12 mouse cellular contexts compared by ENCODE assay signal in genomic region chr6:30664776-30665175, GRCm38 (mm10). TPM values are rescaled to one million over a fixed set of nuclear protein-coding genes. Genes with fewer than 3 reads are reported as not detected.
A peak's percentile ranks its signal among the peaks of the same experiment; 100 is the strongest.
DNase-seq lines count a peak whose midpoint lies in the region; ATAC-seq and TF ChIP-seq lines count a peak whose summit lies in the region.
"Had no signal": no experiment of that assay in that cellular context is flagged by ENCODE, and none has a peak within 500 bp of the region (broad histone marks: within the 10 kb centered on the region; RNA-seq: fewer than 3 reads in every experiment).

No protein-coding gene starts in this region.

- no peak for TF ChIP-seq EP300 in stomach, postnatal 0 days (optimal IDR thresholded peaks at IDR 0.05)

- no peaks in the 10 kb centered on the region for H3K9me3 ChIP-seq in hindbrain, embryonic 11.5 days (ENCODE audit: control insufficient read depth, low read length)
- H3K9me3 ChIP-seq in hindbrain, embryonic 16.5 days (ENCODE audit: control insufficient read depth, low read length), result no peaks in the 10 kb centered on the region
- H3K9me3 ChIP-seq in stomach, embryonic 14.5 days (ENCODE audit: control insufficient read depth, low read depth, low read length), result no peaks in the 10 kb centered on the region
- no peaks in the 10 kb centered on the region for H3K9me3 ChIP-seq in stomach, postnatal 0 days (ENCODE audit: control insufficient read depth, low read length)
- no peaks in the 10 kb centered on the region for H3K9me3 ChIP-seq in limb, embryonic 11.5 days (ENCODE audit: control insufficient read depth, low read length)

- H3K27ac ChIP-seq in hindbrain, embryonic 11.5 days (ENCODE audit: low read depth, low read length), result 0 out of 2 replicates have a peak overlapping the region, but pooled peaks have one; percentile 18
- H3K27ac ChIP-seq in hindbrain, embryonic 16.5 days (ENCODE audit: low read depth, low read length), result no peak overlapping the region
- peak overlapping the region; percentile 69 for H3K27ac ChIP-seq in stomach, embryonic 14.5 days (ENCODE audit: low read length)
- H3K27ac ChIP-seq in stomach, postnatal 0 days (replicated peaks), result no peak overlapping the region
- peak overlapping the region; percentile 57; the same call in 1 of the 2 replicates for H3K27ac ChIP-seq in limb, embryonic 11.5 days (replicated peaks; ENCODE audit: low read depth, low read length)

- no peak for DNase-seq in hindbrain, embryonic 11.5 days (ENCODE audit: low spot score)
- DNase-seq in stomach, postnatal 0 days (ENCODE audit: low spot score), result no peak
- DNase-seq in limb, embryonic 11.5 days (ENCODE audit: low spot score), result no peak
- peak; percentile 41 for DNase-seq in telencephalon, adult 2 months (ENCODE audit: low read depth, low spot score)
- no peak for DNase-seq in left cerebral cortex, adult 18-20 months (ENCODE audit: low spot score in 2 of 2)
- DNase-seq in cerebellum, postnatal 25 days, result no peak
- DNase-seq: adrenal gland, adult 2 months; cerebellum, adult 18-20 months; liver had no signal

- H3K4me2 ChIP-seq in hindbrain, embryonic 11.5 days (replicated peaks; ENCODE audit: low read depth, low read length), result no peak overlapping the region
- no peak overlapping the region for H3K4me2 ChIP-seq in hindbrain, embryonic 16.5 days (ENCODE audit: low read length)
- no peak overlapping the region for H3K4me2 ChIP-seq in stomach, embryonic 14.5 days (replicated peaks; ENCODE audit: low read depth, low read length)
- H3K4me2 ChIP-seq in stomach, postnatal 0 days (replicated peaks; ENCODE audit: low read depth), result no peak overlapping the region
- no peak overlapping the region for H3K4me2 ChIP-seq in limb, embryonic 11.5 days (ENCODE audit: low read depth, severe bottlenecking)

- H3K4me3 ChIP-seq in hindbrain, embryonic 11.5 days (ENCODE audit: low read depth, low read length), result no peak overlapping the region
- no peak overlapping the region for H3K4me3 ChIP-seq in hindbrain, embryonic 16.5 days (ENCODE audit: low read length)
- no peak overlapping the region for H3K4me3 ChIP-seq in stomach, embryonic 14.5 days (ENCODE audit: low read depth, low read length)
- no peak overlapping the region for H3K4me3 ChIP-seq in stomach, postnatal 0 days (ENCODE audit: low read depth, low read length)
- H3K4me3 ChIP-seq in limb, embryonic 11.5 days (ENCODE audit: low read depth, low read length), result no peak overlapping the region

- H3K27me3 ChIP-seq in hindbrain, embryonic 11.5 days (ENCODE audit: control insufficient read depth, insufficient read depth, low read length), result no peaks in the 10 kb centered on the region
- H3K27me3 ChIP-seq in hindbrain, embryonic 16.5 days (replicated peaks; ENCODE audit: control insufficient read depth, insufficient read depth, low read length), result no peaks in the 10 kb centered on the region
- H3K27me3 ChIP-seq in stomach, embryonic 14.5 days (ENCODE audit: control insufficient read depth, insufficient read depth, low read length), result no peaks in the 10 kb centered on the region
- H3K27me3 ChIP-seq in stomach, postnatal 0 days (ENCODE audit: control insufficient read depth, insufficient read depth, low read length), result no peaks in the 10 kb centered on the region
- no peaks in the 10 kb centered on the region for H3K27me3 ChIP-seq in limb, embryonic 11.5 days (ENCODE audit: control insufficient read depth, insufficient read depth, low read length)

- WGBS in hindbrain, embryonic 11.5 days, result 43% methylated on average over 6 of the region's 6 CpGs
- WGBS in hindbrain, embryonic 16.5 days, result 33% methylated on average over 6 of the region's 6 CpGs
- 54% methylated on average over 6 of the region's 6 CpGs for WGBS in stomach, embryonic 14.5 days
- WGBS in stomach, postnatal 0 days, result 58% methylated on average over 6 of the region's 6 CpGs
- 58% methylated on average over 6 of the region's 6 CpGs for WGBS in limb, embryonic 11.5 days

- no peaks in the 10 kb centered on the region; the same call in 1 of the 2 replicates for H3K4me1 ChIP-seq in hindbrain, embryonic 11.5 days (replicated peaks; ENCODE audit: control insufficient read depth, insufficient read depth, low read length)
- H3K4me1 ChIP-seq in hindbrain, embryonic 16.5 days (ENCODE audit: control insufficient read depth, insufficient read depth, low read depth, low read length), result no peaks in the 10 kb centered on the region
- peaks cover 14% of the 10 kb centered on the region; the same call in 1 of the 2 replicates for H3K4me1 ChIP-seq in stomach, embryonic 14.5 days (ENCODE audit: control insufficient read depth, insufficient read depth, low read length)
- no peaks in the 10 kb centered on the region for H3K4me1 ChIP-seq in stomach, postnatal 0 days (replicated peaks; ENCODE audit: control insufficient read depth, insufficient read depth)
- peaks cover 38% of the 10 kb centered on the region for H3K4me1 ChIP-seq in limb, embryonic 11.5 days (ENCODE audit: control insufficient read depth, insufficient read depth, low read length)

- no peak for TF ChIP-seq CTCF in stomach, postnatal 0 days (IDR thresholded peaks at IDR 0.05; ENCODE audit: low read depth)

- no peak overlapping the region for H3K9ac ChIP-seq in hindbrain, embryonic 11.5 days (ENCODE audit: low read depth, low read length)
- H3K9ac ChIP-seq in hindbrain, embryonic 16.5 days (ENCODE audit: low read depth, low read length), result no peak overlapping the region
- no peak overlapping the region for H3K9ac ChIP-seq in stomach, embryonic 14.5 days (replicated peaks; ENCODE audit: low read depth, low read length)
- H3K9ac ChIP-seq in stomach, postnatal 0 days (ENCODE audit: low read length), result no peak overlapping the region
- no peak overlapping the region for H3K9ac ChIP-seq in limb, embryonic 11.5 days (ENCODE audit: low read length)

- no peaks in the 10 kb centered on the region for H3K36me3 ChIP-seq in hindbrain, embryonic 11.5 days (ENCODE audit: control insufficient read depth, insufficient read depth, low read length)
- no peaks in the 10 kb centered on the region for H3K36me3 ChIP-seq in hindbrain, embryonic 16.5 days (ENCODE audit: control insufficient read depth, insufficient read depth, low read length)
- no peaks in the 10 kb centered on the region for H3K36me3 ChIP-seq in stomach, embryonic 14.5 days (ENCODE audit: control insufficient read depth, insufficient read depth, low read length)
- H3K36me3 ChIP-seq in stomach, postnatal 0 days (ENCODE audit: control insufficient read depth, insufficient read depth, low read length), result no peaks in the 10 kb centered on the region
- no peaks in the 10 kb centered on the region for H3K36me3 ChIP-seq in limb, embryonic 11.5 days (ENCODE audit: control insufficient read depth, insufficient read depth, low read length)

- no peak for ATAC-seq in hindbrain, embryonic 11.5 days (ENCODE audit: low FRiP score)
- ATAC-seq in hindbrain, embryonic 16.5 days, result no peak
- no peak for ATAC-seq in stomach, embryonic 14.5 days (ENCODE audit: insufficient number of reproducible peaks, insufficient read depth, low FRiP score, low read depth)
- no peak for ATAC-seq in stomach, postnatal 0 days (ENCODE audit: low FRiP score, low TSS enrichment)
- no peak for ATAC-seq in limb, embryonic 11.5 days (ENCODE audit: insufficient number of reproducible peaks, low FRiP score, low TSS enrichment, low read depth)

RNA-seq across cellular contexts. Expression of gene Cpa1, which starts 25.8 kb away (rescaled TPM):
- 0.11 and 0.28 TPM in 2 replicates for polyA plus RNA-seq in hindbrain, embryonic 11.5 days (2014; fragmentation: Nextera tagmentation; extraction: Ambion mirVana)
- polyA plus RNA-seq in hindbrain, embryonic 16.5 days (2015; fragmentation: Nextera tagmentation; extraction: Ambion mirVana), result 0.85 and 0.90 TPM in 2 replicates
- 1.5 and 116 TPM in 2 replicates for polyA plus RNA-seq in stomach, embryonic 14.5 days (2014; fragmentation: Nextera tagmentation; extraction: Ambion mirVana)
- 1.3 and 1.5 TPM in 2 replicates for polyA plus RNA-seq in stomach, postnatal 0 days (2015; fragmentation: Nextera tagmentation; extraction: Ambion mirVana)
- polyA plus RNA-seq in limb, embryonic 11.5 days (2014; fragmentation: Nextera tagmentation; extraction: Ambion mirVana), result 0.27 TPM in 1 of 2 replicates, not detected in the other
- total RNA-seq in left cerebral cortex, adult 18-20 months (2021), result not detected
- total RNA-seq: adrenal gland, adult 2 months had no signal
- polyA plus RNA-seq: adrenal gland, adult 2 months had no signal

RNA-seq across cellular contexts. Expression of gene Cep41, which starts 28.8 kb away (rescaled TPM):
- polyA plus RNA-seq in hindbrain, embryonic 11.5 days (2014; fragmentation: Nextera tagmentation; extraction: Ambion mirVana), result 19.7 and 26.8 TPM in 2 replicates
- 10.4 and 14.1 TPM in 2 replicates for polyA plus RNA-seq in hindbrain, embryonic 16.5 days (2015; fragmentation: Nextera tagmentation; extraction: Ambion mirVana)
- polyA plus RNA-seq in stomach, embryonic 14.5 days (2014; fragmentation: Nextera tagmentation; extraction: Ambion mirVana), result 10.8 and 12.9 TPM in 2 replicates
- polyA plus RNA-seq in stomach, postnatal 0 days (2015; fragmentation: Nextera tagmentation; extraction: Ambion mirVana), result 4.0 and 4.7 TPM in 2 replicates
- polyA plus RNA-seq in limb, embryonic 11.5 days (2014; fragmentation: Nextera tagmentation; extraction: Ambion mirVana), result 43.2 and 48.9 TPM in 2 replicates
- 1 to 10 TPM; 6.4 to 7.0 TPM for total RNA-seq in left cerebral cortex, adult 18-20 months (2021)

RNA-seq across cellular contexts. Expression of gene Cpa5, which starts 54.0 kb away (rescaled TPM):
- 0.15 TPM in 1 of 2 replicates, not detected in the other for polyA plus RNA-seq in hindbrain, embryonic 11.5 days (2014; fragmentation: Nextera tagmentation; extraction: Ambion mirVana)
- 0.09 and 0.12 TPM in 2 replicates for polyA plus RNA-seq in hindbrain, embryonic 16.5 days (2015; fragmentation: Nextera tagmentation; extraction: Ambion mirVana)
- polyA plus RNA-seq in stomach, embryonic 14.5 days (2014; fragmentation: Nextera tagmentation; extraction: Ambion mirVana), result 0.13 and 0.15 TPM in 2 replicates
- 0.16 and 0.18 TPM in 2 replicates for polyA plus RNA-seq in stomach, postnatal 0 days (2015; fragmentation: Nextera tagmentation; extraction: Ambion mirVana)
- polyA plus RNA-seq in limb, embryonic 11.5 days (2014; fragmentation: Nextera tagmentation; extraction: Ambion mirVana), result 0.33 and 0.55 TPM in 2 replicates
- total RNA-seq in left cerebral cortex, adult 18-20 months (2021), result not detected
- total RNA-seq: adrenal gland, adult 2 months had no signal
- polyA plus RNA-seq: adrenal gland, adult 2 months; small intestine, adult 2 months had no signal

RNA-seq across cellular contexts. Expression of gene Mest, which starts 58.6 kb away (rescaled TPM):
- polyA plus RNA-seq in hindbrain, embryonic 11.5 days (2014; fragmentation: Nextera tagmentation; extraction: Ambion mirVana), result 1,131 and 1,227 TPM in 2 replicates
- 303 and 331 TPM in 2 replicates for polyA plus RNA-seq in hindbrain, embryonic 16.5 days (2015; fragmentation: Nextera tagmentation; extraction: Ambion mirVana)
- 1,146 and 1,247 TPM in 2 replicates for polyA plus RNA-seq in stomach, embryonic 14.5 days (2014; fragmentation: Nextera tagmentation; extraction: Ambion mirVana)
- polyA plus RNA-seq in stomach, postnatal 0 days (2015; fragmentation: Nextera tagmentation; extraction: Ambion mirVana), result 156 and 168 TPM in 2 replicates
- polyA plus RNA-seq in limb, embryonic 11.5 days (2014; fragmentation: Nextera tagmentation; extraction: Ambion mirVana), result 2,834 and 2,987 TPM in 2 replicates
- total RNA-seq in left cerebral cortex, adult 18-20 months (2021), result 100 to 1,000 TPM in 1 of 2 experiments, 10 to 100 TPM in 1; 94.5 to 106 TPM

Comparison
In these comparisons a context has a peak if more than half of its experiments do, and no peak if none do; other contexts are left out.
1. H3K27ac ChIP-seq: peak in hindbrain, embryonic 11.5 days (single experiment), stomach, embryonic 14.5 days (single experiment) and limb, embryonic 11.5 days (single experiment); none in hindbrain, embryonic 16.5 days (single experiment) and stomach, postnatal 0 days (single experiment).